Mouse (Mus musculus): ENCODE measurements around the gene Zmym3.

The Zmym3 gene

GRCm38 (mm10) chrX:101372946-101373345 is 47.7 kb downstream of the Zmym3 start:
- no peak for DNase-seq

DNA sequence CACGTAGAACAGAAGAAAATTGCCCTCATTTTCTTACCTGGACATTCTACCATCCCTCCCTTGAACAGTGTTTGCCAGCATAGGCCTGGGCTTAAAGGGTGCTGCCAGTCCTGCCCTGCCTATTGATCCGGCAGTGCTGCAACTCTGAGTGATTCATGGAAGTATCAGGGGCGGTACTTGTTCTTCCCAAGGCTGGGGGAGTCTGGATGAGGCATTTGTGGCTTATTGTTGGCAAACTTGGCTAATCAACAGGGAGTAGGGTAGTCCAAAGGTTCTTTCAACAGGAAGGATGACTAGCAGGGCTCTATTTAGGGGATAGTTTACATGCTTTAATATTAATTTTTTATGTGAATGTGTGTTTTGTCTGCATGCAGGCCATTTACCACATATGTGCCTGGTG is 50.1 kb downstream of the Zmym3 start:
- DNase-seq = no peak

- no peak for DNase-seq
Observed at GRCm38 (mm10) chrX:101369001-101369400, 51.6 kb downstream of the Zmym3 start.

DNA sequence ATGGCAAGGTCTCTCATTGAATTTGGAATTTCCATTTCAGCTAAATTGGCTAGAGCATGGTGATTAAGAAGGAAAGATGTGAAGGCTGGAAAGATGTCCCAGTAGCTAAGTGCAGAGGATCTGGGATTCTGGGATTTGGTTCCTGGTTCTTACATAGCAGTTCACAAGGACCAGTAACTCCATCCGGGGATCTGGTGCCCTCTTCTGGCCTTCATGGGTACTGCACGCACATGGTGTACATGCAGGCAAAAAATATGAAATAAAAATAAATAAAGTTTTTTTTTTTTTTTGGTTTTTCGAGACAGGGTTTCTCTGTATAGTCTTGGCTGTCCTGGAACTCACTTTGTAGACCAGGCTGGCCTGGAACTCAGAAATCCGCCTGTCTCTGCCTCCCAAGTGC is 61.7 kb downstream of the Zmym3 start:
- DNase-seq = peak in 1 of 2 experiments; percentile 12
